Mouse (Mus musculus) CH12.LX (cell line): ENCODE results near the gene Arl8a. TPM values are rescaled to one million over a fixed set of nuclear protein-coding genes. Genes with fewer than 3 reads are reported as not detected.

Experiments used
- DNase-seq: peaks from one replicate; pipeline ENCODE4 v3.0.0-alpha.2; 2013; ENCODE audit errors: extremely low read depth
- H3K27ac ChIP-seq: 2 replicates; pipeline ENCODE4 v1.5.1; 2012; ENCODE audit warnings: low read depth, mild to moderate bottlenecking, control low read depth, moderate library complexity; ENCODE audit not compliant: insufficient read depth
- H3K27me3 ChIP-seq: replicated peaks from 2 replicates; pipeline ENCODE3; 2012; ENCODE audit warnings: inconsistent platforms
- H3K36me3 ChIP-seq, 2 experiments: replicated peaks in 1 of 2; 2 replicates each; pipeline versions ENCODE3 to v1.6.1; 2012; ENCODE audit warnings: inconsistent platforms in 1 of 2, low read length in 1 of 2, mild to moderate bottlenecking in 1 of 2, mixed read lengths in 1 of 2, moderate library complexity in 1 of 2; ENCODE audit not compliant: control insufficient read depth in 1 of 2, insufficient read depth in 1 of 2
- H3K4me1 ChIP-seq, 2 experiments: 2 replicates each; pipeline ENCODE4 v1.6.1; 2012; ENCODE audit warnings: inconsistent platforms in 1 of 2, moderate library complexity in 1 of 2; ENCODE audit not compliant: insufficient read depth in 2 of 2, control insufficient read depth in 1 of 2
- H3K4me2 ChIP-seq: 2 replicates; pipeline ENCODE4 v1.6.1; 2012; ENCODE audit warnings: low read depth, mild to moderate bottlenecking, control low read depth; ENCODE audit not compliant: poor library complexity, insufficient read depth, severe bottlenecking
- H3K4me3 ChIP-seq, 3 experiments: fragments of 150-350 bp in 1 of 3; sonication (generic) in 1 of 3; replicated peaks in 1 of 3; 2 replicates each; pipeline versions ENCODE3 to v1.5.1; 2011 to 2012; ENCODE audit warnings: low read depth in 2 of 3, low read length in 2 of 3, mild to moderate bottlenecking in 2 of 3, moderate library complexity in 2 of 3, control low read depth in 1 of 3, improper control_type of control experiment in 1 of 3, inconsistent platforms in 1 of 3, mixed read lengths in 1 of 3; ENCODE audit not compliant: poor library complexity in 1 of 3
- H3K79me2 ChIP-seq: replicated peaks from 2 replicates; pipeline ENCODE4 v1.6.1; 2012; ENCODE audit warnings: mild to moderate bottlenecking, moderate library complexity; ENCODE audit not compliant: control insufficient read depth, poor library complexity, insufficient read depth, severe bottlenecking; ENCODE audit errors: extremely low read depth
- H3K9ac ChIP-seq: 2 replicates; pipeline ENCODE4 v1.6.1; 2012; ENCODE audit warnings: low read depth, mild to moderate bottlenecking, control low read depth, moderate library complexity; ENCODE audit not compliant: insufficient read depth
- H3K9me3 ChIP-seq: replicated peaks from 2 replicates; pipeline ENCODE3; 2012; ENCODE audit warnings: low read length, inconsistent platforms, mixed read lengths
- BHLHE40 ChIP-seq: IDR thresholded peaks from 2 replicates; pipeline ENCODE4 v1.6.1; 2011; ENCODE audit warnings: mild to moderate bottlenecking, low read depth, low read length, improper control_type of control experiment
- CHD1 ChIP-seq: IDR thresholded peaks from 2 replicates; pipeline ENCODE4 v1.6.1; 2012; ENCODE audit warnings: low read depth, low read length, improper control_type of control experiment, inconsistent platforms
- CHD2 ChIP-seq: IDR thresholded peaks from 2 replicates; pipeline ENCODE4 v1.6.1; 2011; ENCODE audit warnings: low read length, improper control_type of control experiment
- CTCF ChIP-seq, 2 experiments: IDR thresholded peaks in 1 of 2; conservative IDR thresholded peaks in 1 of 2; 2 replicates each; pipeline ENCODE4 v1.5.1; 2011 to 2012; ENCODE audit warnings: low read depth in 2 of 2, low read length in 2 of 2, improper control_type of control experiment in 1 of 2, inconsistent platforms in 1 of 2, mild to moderate bottlenecking in 1 of 2, moderate library complexity in 1 of 2
- E2F4 ChIP-seq: IDR thresholded peaks from 2 replicates; pipeline ENCODE4 v1.6.1; 2011; ENCODE audit warnings: low read depth, low read length, improper control_type of control experiment; ENCODE audit not compliant: insufficient replicate concordance
- ELF1 ChIP-seq: IDR thresholded peaks from 2 replicates; pipeline ENCODE4 v1.6.1; 2014; ENCODE audit warnings: low read depth, mild to moderate bottlenecking, inconsistent platforms, low read length, improper control_type of control experiment
- ETS1 ChIP-seq: conservative IDR thresholded peaks from 2 replicates; pipeline ENCODE4 v1.6.1; 2012; ENCODE audit warnings: low read depth, mild to moderate bottlenecking, inconsistent platforms, low read length, improper control_type of control experiment, moderate library complexity
- HCFC1 ChIP-seq: IDR thresholded peaks from 2 replicates; pipeline ENCODE4 v1.6.1; 2012; ENCODE audit warnings: low read depth, mild to moderate bottlenecking, inconsistent platforms, low read length, improper control_type of control experiment
- KAT2A ChIP-seq: IDR thresholded peaks from 2 replicates; pipeline ENCODE4 v1.6.1; 2012; ENCODE audit warnings: low read length, improper control_type of control experiment, inconsistent platforms; ENCODE audit not compliant: insufficient replicate concordance
- MAZ ChIP-seq: IDR thresholded peaks from 2 replicates; pipeline ENCODE4 v1.6.1; 2012; ENCODE audit warnings: low read depth, mild to moderate bottlenecking, inconsistent platforms, low read length, improper control_type of control experiment, moderate library complexity
- MXI1 ChIP-seq: IDR thresholded peaks from 2 replicates; pipeline ENCODE4 v1.6.1; 2011; ENCODE audit warnings: mild to moderate bottlenecking, low read depth, low read length, improper control_type of control experiment
- MYC ChIP-seq: IDR thresholded peaks from 2 replicates; pipeline ENCODE4 v1.6.1; 2011; ENCODE audit warnings: low read depth, mild to moderate bottlenecking, improper control_type of control experiment, low read length
- NELFE ChIP-seq: IDR thresholded peaks from 2 replicates; pipeline ENCODE4 v1.6.1; 2011; ENCODE audit warnings: low read depth, low read length, improper control_type of control experiment
- NRF1 ChIP-seq: IDR thresholded peaks from 2 replicates; pipeline ENCODE4 v1.6.1; 2014; ENCODE audit warnings: low read depth, mild to moderate bottlenecking, inconsistent platforms, low read length, improper control_type of control experiment, moderate library complexity
- PAX5 ChIP-seq: IDR thresholded peaks from 2 replicates; pipeline ENCODE4 v1.6.1; 2012; ENCODE audit warnings: low read length, inconsistent platforms, mixed read lengths
- POLR2A ChIP-seq: IDR thresholded peaks from 2 replicates; pipeline ENCODE4 v1.6.1; 2011; ENCODE audit warnings: low read depth, mild to moderate bottlenecking, improper control_type of control experiment, low read length
- POLR2AphosphoS2 ChIP-seq: IDR thresholded peaks from 2 replicates; pipeline ENCODE4 v1.6.1; 2011; ENCODE audit warnings: low read depth, low read length, improper control_type of control experiment
- RAD21 ChIP-seq: IDR thresholded peaks from 2 replicates; pipeline ENCODE4 v1.6.1; 2011; ENCODE audit warnings: low read depth, mild to moderate bottlenecking, low read length, improper control_type of control experiment, moderate library complexity
- SIN3A ChIP-seq: IDR thresholded peaks from 2 replicates; pipeline ENCODE4 v1.6.1; 2012; ENCODE audit warnings: low read length, improper control_type of control experiment, inconsistent platforms
- TBP ChIP-seq: conservative IDR thresholded peaks from 2 replicates; pipeline ENCODE4 v1.6.1; 2011; ENCODE audit warnings: low read depth, low read length, improper control_type of control experiment
- USF1 ChIP-seq: IDR thresholded peaks from 2 replicates; pipeline ENCODE4 v1.6.1; 2014; ENCODE audit warnings: low read depth, mild to moderate bottlenecking, inconsistent platforms, low read length, improper control_type of control experiment
- USF2 ChIP-seq: conservative IDR thresholded peaks from 2 replicates; pipeline ENCODE4 v1.6.1; 2011; ENCODE audit warnings: low read depth, low read length, improper control_type of control experiment
- ZC3H11A ChIP-seq: IDR thresholded peaks from 2 replicates; pipeline ENCODE4 v1.6.1; 2012; ENCODE audit warnings: low read depth, mild to moderate bottlenecking, inconsistent platforms, low read length, improper control_type of control experiment
- ZKSCAN1 ChIP-seq: IDR thresholded peaks from 2 replicates; pipeline ENCODE4 v1.6.1; 2012; ENCODE audit warnings: low read depth, inconsistent platforms, low read length, improper control_type of control experiment, borderline replicate concordance
- ZMIZ1 ChIP-seq: IDR thresholded peaks from 2 replicates; pipeline ENCODE4 v1.6.1; 2012; ENCODE audit warnings: low read depth, mild to moderate bottlenecking, inconsistent platforms, low read length, improper control_type of control experiment
- ZNF384 ChIP-seq: IDR thresholded peaks from 2 replicates; pipeline ENCODE4 v1.6.1; 2012; ENCODE audit warnings: low read depth, low read length, improper control_type of control experiment, inconsistent platforms
- dilution Hi-C: fragments of 300-500 bp; cut with MboI; formaldehyde crosslinking; loops from 2 replicates; pipeline ENCODE4 v1.14.3; 2020; ENCODE audit warnings: low sequenced_read_pairs; ENCODE audit not compliant: extremely low pct_unique_long_range_greater_than_20kb, extremely low pct_ligation_motif_present
- in situ Hi-C: fragments of 300-500 bp; cut with MboI; formaldehyde crosslinking; loops from 3 replicates; pipeline ENCODE4 v1.14.3; 2019; ENCODE audit warnings: low sequenced_read_pairs, low pct_ligation_motif_present, low pct_unique_long_range_greater_than_20kb, mixed read lengths
- polyA plus RNA-seq: library from polyadenylated mRNA; unstranded; fragments of >175 nt; gene quantifications from 2 replicates; pipeline ENCODE4 v1.2.1, GENCODE M21; 2012; ENCODE audit warnings: low read depth; ENCODE audit not compliant: insufficient read length
- total RNA-seq, 2 experiments: library from RNA; depleted of rRNA; stranded (reverse); fragments of 300-350 nt in 1 of 2; fragments of >200 nt in 1 of 2; gene quantifications; 2 replicates each; pipeline ENCODE4 v1.2.3; 2012 to 2014

Gene Arl8a
- total and polyA plus RNA-seq, 3 experiments, result 4.2 to 52.7 (median 10.9) TPM

GRCm38 (mm10) chr1:135171984-135172383 lies 25.4 kb downstream of the Arl8a start (continued):
- TF ChIP-seq MYC (no peak), NRF1 (no peak)

DNA sequence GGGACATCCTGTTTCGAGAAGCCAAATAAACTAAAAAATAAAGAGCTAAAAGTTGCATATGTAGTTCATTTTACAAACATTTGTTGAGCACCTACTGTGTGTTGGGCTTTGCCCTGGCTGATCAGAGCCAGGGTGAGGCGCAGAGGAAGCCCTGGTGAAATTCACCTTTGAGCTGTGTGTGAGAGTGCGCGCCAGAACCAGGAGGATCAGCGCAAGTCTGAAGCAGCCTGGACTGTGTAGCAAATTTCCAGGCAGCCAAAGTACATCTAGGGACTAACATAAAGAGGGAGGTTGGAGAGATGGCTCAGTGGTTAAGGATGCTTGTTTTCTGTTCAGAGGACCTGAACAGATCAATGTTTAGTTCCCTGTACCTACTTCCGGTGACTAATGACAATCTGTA lies 26.7 kb downstream of the Arl8a start:
- no peak for TF ChIP-seq USF2
- TF ChIP-seq NELFE, result no peak
- TF ChIP-seq ZKSCAN1, result no peak
- no peak for TF ChIP-seq PAX5
- no peak for TF ChIP-seq E2F4
- in situ Hi-C loops, result loop anchor here (5.0 to 25.0 kb wide), 3 partner anchors 84 to 489 kb away; partner anchors contain the start of gene Elf3
- Histone ChIP-seq H3K9ac (no peak overlapping the region), H3K9me3 (no peaks in the 10 kb centered on the region), H3K4me2 (no peak overlapping the region), H3K27ac (no peak overlapping the region), H3K27me3 (no peaks in the 10 kb centered on the region), H3K4me1 (peaks cover 16 to 47% of the 10 kb centered on the region in 2 experiments), H3K36me3 (no peaks in the 10 kb centered on the region), H3K4me3 (no peak overlapping the region), H3K79me2 (no peaks in the 10 kb centered on the region)
- DNase-seq, result no peak
- dilution Hi-C loops, result no loop called here

GRCm38 (mm10) chr1:135175176-135175575 lies 28.6 kb downstream of the Arl8a start:
- no peaks in the 10 kb centered on the region for H3K79me2 ChIP-seq

GRCm38 (mm10) chr1:135177724-135178123 lies 31.1 kb downstream of the Arl8a start:
- H3K9ac ChIP-seq, result no peak overlapping the region
- H3K9me3 ChIP-seq, result no peaks in the 10 kb centered on the region
- H3K4me2 ChIP-seq, result no peak overlapping the region
- in situ Hi-C loops, result no loop called here
- H3K27ac ChIP-seq, result peak overlapping the region; percentile 30; the same call in 1 of the 2 replicates
- no peaks in the 10 kb centered on the region for H3K27me3 ChIP-seq
- no peak overlapping the region for H3K4me3 ChIP-seq
- H3K4me1 ChIP-seq, result peaks cover 32 to 78% of the 10 kb centered on the region in 2 experiments
- TF ChIP-seq MYC (no peak), MAZ (no peak), TBP (no peak), CHD1 (no peak), HCFC1 (no peak), POLR2AphosphoS2 (no peak), USF2 (no peak), KAT2A (no peak), CHD2 (no peak), ELF1 (no peak), ZC3H11A (no peak), NELFE (no peak), ETS1 (no peak), RAD21 (no peak), ZMIZ1 (no peak), ZKSCAN1 (no peak), POLR2A (no peak), BHLHE40 (no peak), MXI1 (no peak), USF1 (no peak)
- TF ChIP-seq, all 38 proteins: peak for 0
- Histone ChIP-seq H3K36me3 (no peaks in the 10 kb centered on the region), H3K79me2 (no peaks in the 10 kb centered on the region)
- dilution Hi-C loops, result no loop called here
- DNase-seq, result no peak

More at GRCm38 (mm10) chr1:135175176-135175575, 28.6 kb downstream of the Arl8a start:
- H3K36me3 ChIP-seq, result no peaks in the 10 kb centered on the region
- TF ChIP-seq SIN3A (no peak), ZNF384 (peak; percentile 70), CTCF (conservative IDR thresholded peaks at IDR 0.05 in 1 of 2, IDR thresholded peaks at IDR 0.05 in 1 of 2; ENCODE audit: low read depth in 2 of 2, low read length in 2 of 2) (no peak), BHLHE40 (peak; percentile 58)
- no peak for DNase-seq
- H3K4me1 ChIP-seq, result peaks cover 28 to 65% of the 10 kb centered on the region in 2 experiments
- dilution Hi-C loops (no loop called here), in situ Hi-C loops (no loop called here)
- H3K9me3 ChIP-seq, result no peaks in the 10 kb centered on the region
- no peak overlapping the region for H3K4me3 ChIP-seq
- no peak overlapping the region for H3K9ac ChIP-seq
- H3K4me2 ChIP-seq, result no peak overlapping the region
- H3K27me3 ChIP-seq, result no peaks in the 10 kb centered on the region
- no peak overlapping the region for H3K27ac ChIP-seq
